Mouse (Mus musculus): Measurements from ENCODE around the gene Slc25a53.

GRCm38 (mm10) chrX:137049060-137049424, 10.9 kb upstream of the Slc25a53 start:
- TF ChIP-seq POLR2A (IDR thresholded peaks at IDR 0.05; ENCODE audit: extremely low read depth, insufficient read depth, low read length): no peak
- TF ChIP-seq CTCF (IDR thresholded peaks at IDR 0.05; ENCODE audit: extremely low read depth, insufficient read depth, low read length): no peak

Data from cortical plate, adult 2 months (tissue).